Mouse (Mus musculus): ENCODE measurements around the gene Sec31b.

- TF ChIP-seq CTCF (IDR thresholded peaks at IDR 0.05; ENCODE audit: borderline replicate concordance, insufficient read depth, low read length) (no peak), POLR2A (IDR thresholded peaks at IDR 0.05; ENCODE audit: low read depth, low read length) (no peak)
These were observed 1.3 kb downstream of the Sec31b start for GRCm38 (mm10) chr19:44544372-44544771.

All from embryonic fibroblast, embryonic 13.5 days (primary cell).